Comparison of ENCODE assay signal across 8 mouse cellular contexts in genomic region chr9:41212943-41213529, GRCm38 (mm10). TPM values are rescaled to one million over a fixed set of nuclear protein-coding genes. Genes with fewer than 3 reads are reported as not detected.
DNase-seq lines count a peak whose midpoint lies in the region; ATAC-seq and TF ChIP-seq lines count a peak whose summit lies in the region.

No protein-coding gene starts in this region.

- no peaks in the 10 kb centered on the region for H3K9me3 ChIP-seq in lung, embryonic 14.5 days (ENCODE audit: low read depth, low read length)
- H3K9me3 ChIP-seq in forebrain, embryonic 12.5 days: no peaks in the 10 kb centered on the region
- H3K9me3 ChIP-seq in intestine, embryonic 15.5 days: no peaks in the 10 kb centered on the region
- H3K9me3 ChIP-seq in midbrain, postnatal 0 days (ENCODE audit: low read length): no peaks in the 10 kb centered on the region

- 0 out of 2 replicates have a peak, but pooled peaks cover 4% of the 10 kb centered on the region for H3K4me1 ChIP-seq in lung, embryonic 14.5 days (ENCODE audit: insufficient read depth)
- peaks cover 27% of the 10 kb centered on the region for H3K4me1 ChIP-seq in forebrain, embryonic 12.5 days
- peaks cover 15% of the 10 kb centered on the region for H3K4me1 ChIP-seq in intestine, embryonic 15.5 days (replicated peaks)
- H3K4me1 ChIP-seq in midbrain, postnatal 0 days (ENCODE audit: insufficient read depth, low read length): peaks cover 8% of the 10 kb centered on the region; the same call in 1 of the 2 replicates

- no peak for TF ChIP-seq CTCF in lung, embryonic 14.5 days (IDR thresholded peaks at IDR 0.05; ENCODE audit: low read depth)
- no peak for TF ChIP-seq CTCF in midbrain, postnatal 0 days (IDR thresholded peaks at IDR 0.05)

- H3K27me3 ChIP-seq in lung, embryonic 14.5 days (ENCODE audit: insufficient read depth, low read length): no peaks in the 10 kb centered on the region
- H3K27me3 ChIP-seq in forebrain, embryonic 12.5 days: 0 out of 2 replicates have a peak, but pooled peaks cover 3% of the 10 kb centered on the region
- H3K27me3 ChIP-seq in intestine, embryonic 15.5 days (replicated peaks): no peaks in the 10 kb centered on the region
- no peaks in the 10 kb centered on the region for H3K27me3 ChIP-seq in midbrain, postnatal 0 days (ENCODE audit: insufficient read depth, low read length)

- H3K9ac ChIP-seq in lung, embryonic 14.5 days: peak overlapping the region; percentile 4; the same call in 1 of the 2 replicates
- H3K9ac ChIP-seq in forebrain, embryonic 12.5 days: 0 out of 2 replicates have a peak overlapping the region, but pooled peaks have one; percentile 34
- H3K9ac ChIP-seq in intestine, embryonic 15.5 days: no peak overlapping the region
- H3K9ac ChIP-seq in midbrain, postnatal 0 days (replicated peaks; ENCODE audit: low read length, poor library complexity, severe bottlenecking): 0 out of 2 replicates have a peak overlapping the region, but pooled peaks have one; percentile 2

- H3K27ac ChIP-seq in lung, embryonic 14.5 days (ENCODE audit: low read depth): peak overlapping the region; percentile 80
- H3K27ac ChIP-seq in forebrain, embryonic 12.5 days: peak overlapping the region; percentile 74
- peak overlapping the region; percentile 83 for H3K27ac ChIP-seq in intestine, embryonic 15.5 days
- peak overlapping the region; percentile 62 for H3K27ac ChIP-seq in midbrain, postnatal 0 days (ENCODE audit: low read depth, low read length)

- H3K36me3 ChIP-seq in lung, embryonic 14.5 days (ENCODE audit: insufficient read depth): no peaks in the 10 kb centered on the region
- H3K36me3 ChIP-seq in forebrain, embryonic 12.5 days (replicated peaks): no peaks in the 10 kb centered on the region
- no peaks in the 10 kb centered on the region for H3K36me3 ChIP-seq in intestine, embryonic 15.5 days
- H3K36me3 ChIP-seq in midbrain, postnatal 0 days (ENCODE audit: insufficient read depth, low read length): no peaks in the 10 kb centered on the region

- no peak; the same call in 1 of the 2 replicates for ATAC-seq in lung, embryonic 14.5 days (ENCODE audit: insufficient read depth)
- peak; percentile 42 for ATAC-seq in forebrain, embryonic 12.5 days (ENCODE audit: low FRiP score)
- 0 out of 2 replicates have a peak, but pooled peaks have one; percentile 26 for ATAC-seq in intestine, embryonic 15.5 days
- no peak for ATAC-seq in midbrain, postnatal 0 days (ENCODE audit: low FRiP score)
- ATAC-seq in cerebellum, adult (ENCODE audit: insufficient number of reproducible peaks, low FRiP score, low TSS enrichment): no peak

- WGBS in lung, embryonic 14.5 days: 35% methylated on average over 14 of the region's 14 CpGs
- 48% methylated on average over 14 of the region's 14 CpGs for whole genome bisulfite sequencing in forebrain, embryonic 12.5 days
- WGBS in intestine, embryonic 15.5 days: 27% methylated on average over 14 of the region's 14 CpGs
- WGBS in midbrain, postnatal 0 days: 32% methylated on average over 14 of the region's 14 CpGs

- H3K4me2 ChIP-seq in lung, embryonic 14.5 days: peak overlapping the region; percentile 49
- H3K4me2 ChIP-seq in forebrain, embryonic 12.5 days: peak overlapping the region; percentile 45
- H3K4me2 ChIP-seq in intestine, embryonic 15.5 days (replicated peaks): peak overlapping the region; percentile 51
- no peak overlapping the region; the same call in 1 of the 2 replicates for H3K4me2 ChIP-seq in midbrain, postnatal 0 days (ENCODE audit: low read depth, low read length, poor library complexity, severe bottlenecking)

- no peak for DNase-seq in lung, embryonic 14.5 days
- DNase-seq in lung, postnatal 25 days (ENCODE audit: low spot score): no peak
- no peak for DNase-seq in midbrain, postnatal 0 days (ENCODE audit: low spot score)
- DNase-seq in ovary, postnatal 10 days (ENCODE audit: low spot score): no peak
- no peak for DNase-seq in spleen, adult 12 weeks (ENCODE audit: low spot score)

- H3K4me3 ChIP-seq in lung, embryonic 14.5 days (ENCODE audit: low read depth, low read length): no peak overlapping the region
- H3K4me3 ChIP-seq in forebrain, embryonic 12.5 days (replicated peaks): no peak overlapping the region
- no peak overlapping the region for H3K4me3 ChIP-seq in intestine, embryonic 15.5 days (replicated peaks)
- H3K4me3 ChIP-seq in midbrain, postnatal 0 days (ENCODE audit: low read depth, low read length): no peak overlapping the region

RNA-seq across cellular contexts. Expression of gene Ubash3b, which starts 51.5 kb away (rescaled TPM):
- 6.2 and 8.0 TPM in 2 replicates for polyA plus RNA-seq in lung, embryonic 14.5 days (2014; fragmentation: Nextera tagmentation; extraction: Ambion mirVana)
- 8.1 and 9.9 TPM in 2 replicates for polyA plus RNA-seq in forebrain, embryonic 12.5 days (2016; fragmentation: Nextera tagmentation; extraction: Ambion mirVana)
- polyA plus RNA-seq in intestine, embryonic 15.5 days (2015; fragmentation: Nextera tagmentation; extraction: Ambion mirVana): 3.8 and 4.6 TPM in 2 replicates
- 30.2 and 32.3 TPM in 2 replicates for total RNA-seq in midbrain, postnatal 0 days (2014; rRNA removed)
- polyA plus RNA-seq in midbrain, postnatal 0 days (2015; fragmentation: Nextera tagmentation; extraction: Ambion mirVana): 23.1 and 23.6 TPM in 2 replicates

Comparison
In these comparisons a context has a peak if more than half of its experiments do, and no peak if none do; other contexts are left out.
1. ATAC-seq: peak in forebrain, embryonic 12.5 days (single experiment) and intestine, embryonic 15.5 days (single experiment); none in lung, embryonic 14.5 days (single experiment), midbrain, postnatal 0 days (single experiment) and cerebellum, adult (single experiment).
2. Peak in every context shown above with its lines, with median percentiles within 50 percentile points of each other: H3K27ac ChIP-seq.